Mouse (Mus musculus) E14TG2a.4 (cell line): Measurements from ENCODE around the gene Gm12216.

Experiments used
- H3K27me3 ChIP-seq: 2 replicates; pipeline ENCODE4 v1.6.1; 2014; ENCODE audit warnings: low read length, control low read depth; ENCODE audit not compliant: insufficient read depth
- H3K36me3 ChIP-seq: 2 replicates; pipeline ENCODE4 v1.6.1; 2014; ENCODE audit warnings: low read length, control low read depth; ENCODE audit not compliant: insufficient read depth
- H3K4me1 ChIP-seq: replicated peaks from 2 replicates; pipeline ENCODE4 v1.6.1; 2014; ENCODE audit warnings: low read depth, low read length, control low read depth
- H3K4me3 ChIP-seq: replicated peaks from 2 replicates; pipeline ENCODE4 v1.5.1; 2014; ENCODE audit warnings: mild to moderate bottlenecking, low read length
- H3K9me3 ChIP-seq: 2 replicates; pipeline ENCODE4 v1.6.1; 2014; ENCODE audit warnings: low read length, control low read depth
- CTCF ChIP-seq: conservative IDR thresholded peaks from 2 replicates; pipeline ENCODE4 v1.5.1; 2014; ENCODE audit warnings: low read length
- NANOG ChIP-seq: IDR thresholded peaks from 2 replicates; pipeline ENCODE4 v1.6.1; 2014; ENCODE audit warnings: borderline replicate concordance, low read length, mixed read lengths
- POU5F1 ChIP-seq: IDR thresholded peaks from 2 replicates; pipeline ENCODE4 v1.6.1; 2014; ENCODE audit warnings: low read length, borderline replicate concordance

The Gm12216 gene

GRCm38 (mm10) chr11:53747985-53748384, 111.1 kb downstream of the Gm12216 start:
- peaks cover 31% of the 10 kb centered on the region for H3K4me1 ChIP-seq
- TF ChIP-seq POU5F1 (no peak), CTCF (no peak), NANOG (no peak)
- H3K4me3 ChIP-seq = no peak overlapping the region
- H3K9me3 ChIP-seq = no peaks in the 10 kb centered on the region
- no peaks in the 10 kb centered on the region for H3K27me3 ChIP-seq
- no peaks in the 10 kb centered on the region for H3K36me3 ChIP-seq

- TF ChIP-seq POU5F1 (no peak), NANOG (no peak), CTCF (no peak)
- Histone ChIP-seq H3K27me3 (no peaks in the 10 kb centered on the region), H3K9me3 (no peaks in the 10 kb centered on the region), H3K36me3 (no peaks in the 10 kb centered on the region), H3K4me1 (peaks cover 28% of the 10 kb centered on the region), H3K4me3 (no peak overlapping the region)
Measured at GRCm38 (mm10) chr11:53745260-53745659, 113.8 kb downstream of the Gm12216 start.

GRCm38 (mm10) chr11:53742353-53742752, 116.7 kb downstream of the Gm12216 start:
- TF ChIP-seq NANOG (no peak), CTCF (no peak), POU5F1 (no peak)
- H3K9me3 ChIP-seq = no peaks in the 10 kb centered on the region

GRCm38 (mm10) chr11:53737573-53737946, 121.5 kb downstream of the Gm12216 start:
- TF ChIP-seq CTCF (peak; percentile 48), POU5F1 (no peak), NANOG (no peak)
- H3K36me3 ChIP-seq = no peaks in the 10 kb centered on the region
- H3K4me1 ChIP-seq = peaks cover 13% of the 10 kb centered on the region
- peaks cover 3% of the 10 kb centered on the region; the same call in 1 of the 2 replicates for H3K27me3 ChIP-seq
- H3K4me3 ChIP-seq = no peak overlapping the region
- H3K9me3 ChIP-seq = no peaks in the 10 kb centered on the region

More at GRCm38 (mm10) chr11:53742353-53742752, 116.7 kb downstream of the Gm12216 start:
- Histone ChIP-seq H3K4me3 (no peak overlapping the region), H3K36me3 (no peaks in the 10 kb centered on the region), H3K27me3 (no peaks in the 10 kb centered on the region), H3K4me1 (peaks cover 14% of the 10 kb centered on the region)

- no peaks in the 10 kb centered on the region for H3K9me3 ChIP-seq
Measured at GRCm38 (mm10) chr11:53736771-53737572, 122.1 kb downstream of the Gm12216 start.

GRCm38 (mm10) chr11:53735682-53736245, 123.3 kb downstream of the Gm12216 start:
- Histone ChIP-seq H3K36me3 (no peaks in the 10 kb centered on the region), H3K4me1 (peaks cover 10% of the 10 kb centered on the region)
- TF ChIP-seq NANOG (no peak), CTCF (peak; percentile 87)

More at GRCm38 (mm10) chr11:53736771-53737572, 122.1 kb downstream of the Gm12216 start:
- no peaks in the 10 kb centered on the region for H3K36me3 ChIP-seq
- peaks cover 3% of the 10 kb centered on the region; the same call in 1 of the 2 replicates for H3K27me3 ChIP-seq
- no peak for TF ChIP-seq POU5F1
- TF ChIP-seq NANOG = no peak
- peak; percentile 69 for TF ChIP-seq CTCF
- no peak overlapping the region for H3K4me3 ChIP-seq
- peaks cover 10% of the 10 kb centered on the region for H3K4me1 ChIP-seq

GRCm38 (mm10) chr11:53734970-53735681, 123.9 kb downstream of the Gm12216 start:
- peaks cover 10% of the 10 kb centered on the region for H3K4me1 ChIP-seq
- H3K9me3 ChIP-seq = no peaks in the 10 kb centered on the region
- no peaks in the 10 kb centered on the region for H3K36me3 ChIP-seq
- H3K4me3 ChIP-seq = no peak overlapping the region
- H3K27me3 ChIP-seq = peaks cover 3% of the 10 kb centered on the region; the same call in 1 of the 2 replicates
- no peak for TF ChIP-seq CTCF
- TF ChIP-seq POU5F1 = no peak
- TF ChIP-seq NANOG = no peak

More at GRCm38 (mm10) chr11:53735682-53736245, 123.3 kb downstream of the Gm12216 start:
- H3K4me3 ChIP-seq = 0 out of 2 replicates have a peak overlapping the region, but pooled peaks have one; percentile 26
- no peaks in the 10 kb centered on the region for H3K9me3 ChIP-seq
- H3K27me3 ChIP-seq = peaks cover 3% of the 10 kb centered on the region; the same call in 1 of the 2 replicates

GRCm38 (mm10) chr11:53734431-53734830, 124.6 kb downstream of the Gm12216 start:
- H3K9me3 ChIP-seq = no peaks in the 10 kb centered on the region
- peaks cover 10% of the 10 kb centered on the region for H3K4me1 ChIP-seq
- H3K27me3 ChIP-seq = peaks cover 3% of the 10 kb centered on the region; the same call in 1 of the 2 replicates
- H3K4me3 ChIP-seq = no peak overlapping the region
- TF ChIP-seq POU5F1 (no peak), CTCF (no peak), NANOG (no peak)
- H3K36me3 ChIP-seq = no peaks in the 10 kb centered on the region
